Mouse (Mus musculus) embryonic facial prominence, embryonic 12.5 days (tissue): ENCODE data around the gene Zfp219. TPM values are rescaled to one million over a fixed set of nuclear protein-coding genes. Genes with fewer than 3 reads are reported as not detected.

Experiments
- ATAC-seq: fragments of 200-750 bp; cut with Nextera tagmentation; 2 replicates; pipeline ENCODE4 v1.8.0; 2017; ENCODE audit not compliant: insufficient number of reproducible peaks, insufficient read depth, low FRiP score, low TSS enrichment
- H3K27ac ChIP-seq: fragments of 300-500 bp; sonication (generic); 2 replicates; pipeline ENCODE4 v1.5.1; 2016; ENCODE audit warnings: mild to moderate bottlenecking
- H3K27me3 ChIP-seq: fragments of 300-500 bp; sonication (generic); 2 replicates; pipeline ENCODE4 v1.6.1; 2016; ENCODE audit warnings: mild to moderate bottlenecking, moderate library complexity
- H3K36me3 ChIP-seq: fragments of 300-500 bp; sonication (generic); 2 replicates; pipeline ENCODE4 v1.6.1; 2016; ENCODE audit warnings: mild to moderate bottlenecking
- H3K4me1 ChIP-seq: fragments of 300-500 bp; sonication (generic); 2 replicates; pipeline ENCODE4 v1.6.1; 2016
- H3K4me2 ChIP-seq: fragments of 300-500 bp; sonication (generic); replicated peaks from 2 replicates; pipeline ENCODE4 v1.6.1; 2016; ENCODE audit warnings: mild to moderate bottlenecking, moderate library complexity
- H3K4me3 ChIP-seq: fragments of 300-500 bp; sonication (generic); 2 replicates; pipeline ENCODE4 v1.5.1; 2016; ENCODE audit warnings: mild to moderate bottlenecking
- H3K9ac ChIP-seq: fragments of 300-500 bp; sonication (generic); 2 replicates; pipeline ENCODE4 v1.6.1; 2016; ENCODE audit warnings: mild to moderate bottlenecking, moderate library complexity
- H3K9me3 ChIP-seq: fragments of 300-500 bp; sonication (generic); 2 replicates; pipeline ENCODE4 v1.6.1; 2016; ENCODE audit warnings: mild to moderate bottlenecking, moderate library complexity
- WGBS: fragments of 180-500 bp; shearing (Covaris S2); methylation state at CpG from one replicate; pipeline ENCODE4 v1.1.7; 2016; 5-methylcytosine and 5-hydroxymethylcytosine counted together
- polyA plus RNA-seq: library from polyadenylated mRNA; unstranded; fragments of >200 nt; fragmentation: Nextera tagmentation; extraction: Ambion mirVana; gene quantifications from 2 replicates; pipeline ENCODE4 v1.2.1, GENCODE M21; 2016

The Zfp219 gene
- polyA plus RNA-seq, 1 experiment from 2014 or later, result 56.7 TPM

- Histone ChIP-seq H3K27me3 (no peaks in the 10 kb centered on the region), H3K4me2 (no peak overlapping the region), H3K36me3 (no peaks in the 10 kb centered on the region), H3K4me1 (no peaks in the 10 kb centered on the region), H3K4me3 (no peak overlapping the region), H3K9ac (no peak overlapping the region), H3K9me3 (no peaks in the 10 kb centered on the region), H3K27ac (no peak overlapping the region)
- ATAC-seq, result no peak
- 81% methylated on average over 2 of the region's 2 CpGs for WGBS
Measured at GRCm38 (mm10) chr14:51960316-51960715, 60.2 kb downstream of the Zfp219 start.

Other genes starting within 250 kb of the Zfp219 start
- gene Ang4, start 247.1 kb downstream of the Zfp219 start, polyA plus RNA-seq, result not detected in 2 replicates
- not detected in 2 replicates for gene AY358078, start 220.7 kb downstream of the Zfp219 start, polyA plus RNA-seq
- gene Ear6, start 167.0 kb downstream of the Zfp219 start, polyA plus RNA-seq, result not detected in 2 replicates
- gene Mettl17, start 135.9 kb downstream of the Zfp219 start, polyA plus RNA-seq, result 55.5 and 56.8 TPM in 2 replicates
- 1.4 and 1.5 TPM in 2 replicates for gene Slc39a2, start 127.8 kb downstream of the Zfp219 start, polyA plus RNA-seq
- gene Ndrg2, start 106.6 kb downstream of the Zfp219 start, polyA plus RNA-seq, result 30.9 and 37.1 TPM in 2 replicates
- not detected in 2 replicates for gene Tppp2, start 102.3 kb downstream of the Zfp219 start, polyA plus RNA-seq
- gene Rnase13, start 98.0 kb downstream of the Zfp219 start, polyA plus RNA-seq, result not detected in 2 replicates
- gene Arhgef40, start 36.0 kb downstream of the Zfp219 start, polyA plus RNA-seq, result 204 and 214 TPM in 2 replicates
- 0.51 and 0.63 TPM in 2 replicates for gene Tmem253, start 5.1 kb downstream of the Zfp219 start, polyA plus RNA-seq
- gene Olfr221, start 21.7 kb upstream of the Zfp219 start, polyA plus RNA-seq, result not detected in 2 replicates
- 778 and 818 TPM in 2 replicates for gene Hnrnpc, start 83.3 kb upstream of the Zfp219 start, polyA plus RNA-seq
- gene Rpgrip1, start 90.0 kb upstream of the Zfp219 start, polyA plus RNA-seq, result 72.3 and 75.9 TPM in 2 replicates
- gene Supt16, start 176.7 kb upstream of the Zfp219 start, polyA plus RNA-seq, result 74.9 and 77.4 TPM in 2 replicates
- 56.5 and 56.7 TPM in 2 replicates for gene Chd8, start 237.0 kb upstream of the Zfp219 start, polyA plus RNA-seq